In the genomic region with DNA sequence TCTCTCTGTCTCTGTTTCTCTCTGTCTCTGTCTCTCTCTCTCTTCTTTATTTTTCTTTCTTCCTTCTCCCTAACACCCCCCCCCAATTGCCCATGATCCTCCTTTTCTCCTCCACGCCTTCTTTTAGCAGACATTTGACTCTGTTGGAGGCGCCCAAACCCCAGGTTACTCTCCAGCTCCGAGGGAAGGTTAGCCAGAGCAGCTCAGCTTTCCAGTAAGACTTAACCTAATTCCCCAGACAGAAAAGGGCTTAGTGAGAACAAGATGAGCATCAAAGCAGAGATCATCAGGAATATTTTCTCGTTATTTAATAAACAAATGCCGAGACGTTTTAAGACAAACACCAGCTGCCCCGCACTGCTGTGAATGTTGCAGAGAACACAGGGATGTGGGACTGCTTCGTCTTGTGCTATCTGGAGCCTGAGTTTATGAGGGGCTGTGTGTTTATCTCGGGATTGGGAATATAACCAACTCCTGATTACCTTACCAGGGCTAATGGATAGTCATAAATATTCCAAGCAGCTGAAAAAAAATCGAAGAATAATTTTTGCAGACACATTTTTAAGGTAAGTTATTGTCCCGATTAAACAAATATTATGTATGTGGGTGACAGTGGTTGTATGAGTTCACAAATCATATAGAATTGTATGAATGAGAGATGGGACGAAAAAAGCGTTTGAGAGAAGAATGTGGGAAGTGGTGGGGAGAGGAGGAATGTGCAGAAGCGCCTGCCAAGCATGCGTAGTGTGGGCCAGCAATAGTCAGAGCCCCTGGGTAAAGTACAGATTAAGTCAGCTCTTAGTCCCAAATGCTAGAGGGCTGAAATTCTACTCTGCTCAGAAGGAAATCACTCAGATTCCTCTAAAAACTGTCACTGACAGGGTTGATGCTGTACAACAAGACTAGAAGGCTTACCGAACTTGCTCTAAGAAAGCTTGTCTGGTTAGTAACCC, we compare ENCODE assay signal across 17 mouse cellular contexts. TPM values are rescaled to one million over a fixed set of nuclear protein-coding genes. Genes with fewer than 3 reads are reported as not detected.
DNase-seq lines count a peak whose midpoint lies in the region; ATAC-seq and TF ChIP-seq lines count a peak whose summit lies in the region.
"Had no signal": no experiment of that assay in that cellular context is flagged by ENCODE, and none has a peak within 500 bp of the region (broad histone marks: within the 10 kb centered on the region; RNA-seq: fewer than 3 reads in every experiment).

No protein-coding gene starts in this region.

- H3K27ac ChIP-seq in heart, embryonic 12.5 days (ENCODE audit: poor library complexity, severe bottlenecking): no peak overlapping the region
- H3K27ac ChIP-seq in midbrain, embryonic 16.5 days (ENCODE audit: low read length): no peak overlapping the region
- H3K27ac ChIP-seq in midbrain, embryonic 14.5 days (replicated peaks; ENCODE audit: low read depth, low read length): no peak overlapping the region
- H3K27ac ChIP-seq in stomach, postnatal 0 days (replicated peaks): no peak overlapping the region
- H3K27ac ChIP-seq: hindbrain, postnatal 0 days; neural tube, embryonic 15.5 days had no signal

- no peak for TF ChIP-seq EP300 in stomach, postnatal 0 days (optimal IDR thresholded peaks at IDR 0.05)

- 60% methylated on average over 16 of the region's 16 CpGs for WGBS in heart, embryonic 12.5 days
- 57% methylated on average over 16 of the region's 16 CpGs for WGBS in midbrain, embryonic 16.5 days
- 67% methylated on average over 16 of the region's 16 CpGs for WGBS in midbrain, embryonic 14.5 days
- 36% methylated on average over 16 of the region's 16 CpGs for WGBS in stomach, postnatal 0 days

- H3K36me3 ChIP-seq in heart, embryonic 12.5 days: no peaks in the 10 kb centered on the region
- H3K36me3 ChIP-seq in midbrain, embryonic 16.5 days (ENCODE audit: control insufficient read depth, insufficient read depth, low read length): no peaks in the 10 kb centered on the region
- no peaks in the 10 kb centered on the region for H3K36me3 ChIP-seq in midbrain, embryonic 14.5 days (ENCODE audit: control insufficient read depth, insufficient read depth, low read length)
- no peaks in the 10 kb centered on the region for H3K36me3 ChIP-seq in stomach, postnatal 0 days (ENCODE audit: control insufficient read depth, insufficient read depth, low read length)
- H3K36me3 ChIP-seq: G1E; neural tube, embryonic 15.5 days had no signal

- TF ChIP-seq CTCF in stomach, postnatal 0 days (IDR thresholded peaks at IDR 0.05; ENCODE audit: low read depth): no peak

- no peak overlapping the region for H3K4me3 ChIP-seq in heart, embryonic 12.5 days
- H3K4me3 ChIP-seq in midbrain, embryonic 16.5 days (ENCODE audit: low read depth, low read length): no peak overlapping the region
- no peak overlapping the region for H3K4me3 ChIP-seq in midbrain, embryonic 14.5 days (replicated peaks; ENCODE audit: low read depth, low read length)
- H3K4me3 ChIP-seq in stomach, postnatal 0 days (ENCODE audit: low read depth, low read length): no peak overlapping the region
- H3K4me3 ChIP-seq: erythroblast, embryonic 14.5 days; neural tube, embryonic 15.5 days had no signal

- no peak overlapping the region for H3K4me2 ChIP-seq in heart, embryonic 12.5 days
- no peak overlapping the region for H3K4me2 ChIP-seq in midbrain, embryonic 16.5 days (ENCODE audit: low read length)
- H3K4me2 ChIP-seq in midbrain, embryonic 14.5 days (ENCODE audit: low read length): no peak overlapping the region
- 0 out of 2 replicates have a peak overlapping the region, but pooled peaks have one; percentile 3 for H3K4me2 ChIP-seq in stomach, postnatal 0 days (replicated peaks; ENCODE audit: low read depth)
- H3K4me2 ChIP-seq: neural tube, embryonic 15.5 days had no signal

- H3K9ac ChIP-seq in heart, embryonic 12.5 days: no peak overlapping the region
- H3K9ac ChIP-seq in midbrain, embryonic 16.5 days (ENCODE audit: low read depth, low read length): no peak overlapping the region
- H3K9ac ChIP-seq in midbrain, embryonic 14.5 days (replicated peaks; ENCODE audit: low read length): no peak overlapping the region
- no peak overlapping the region for H3K9ac ChIP-seq in stomach, postnatal 0 days (ENCODE audit: low read length)
- H3K9ac ChIP-seq: neural tube, embryonic 15.5 days had no signal

- H3K4me1 ChIP-seq in heart, embryonic 12.5 days (replicated peaks): peaks cover 19% of the 10 kb centered on the region
- H3K4me1 ChIP-seq in midbrain, embryonic 16.5 days (ENCODE audit: control insufficient read depth, insufficient read depth, low read length): peaks cover 3% of the 10 kb centered on the region; the same call in 1 of the 2 replicates
- no peaks in the 10 kb centered on the region for H3K4me1 ChIP-seq in midbrain, embryonic 14.5 days (ENCODE audit: control insufficient read depth, insufficient read depth, low read length)
- no peaks in the 10 kb centered on the region for H3K4me1 ChIP-seq in stomach, postnatal 0 days (replicated peaks; ENCODE audit: control insufficient read depth, insufficient read depth)

- no peaks in the 10 kb centered on the region for H3K9me3 ChIP-seq in heart, embryonic 12.5 days (replicated peaks)
- no peaks in the 10 kb centered on the region for H3K9me3 ChIP-seq in midbrain, embryonic 16.5 days (replicated peaks; ENCODE audit: control insufficient read depth, low read length, poor library complexity, severe bottlenecking)
- H3K9me3 ChIP-seq in midbrain, embryonic 14.5 days (ENCODE audit: control insufficient read depth, low read length): no peaks in the 10 kb centered on the region
- no peaks in the 10 kb centered on the region for H3K9me3 ChIP-seq in stomach, postnatal 0 days (ENCODE audit: control insufficient read depth, low read length)
- H3K9me3 ChIP-seq: G1E; neural tube, embryonic 15.5 days had no signal

- intact Hi-C loops in heart, postnatal 10 days (cut with DNase I): loop anchor here (2.0 to 10.0 kb wide), 4 partner anchors 178 to 600 kb away; no protein-coding TSS in a partner anchor

- H3K27me3 ChIP-seq in heart, embryonic 12.5 days (replicated peaks): no peaks in the 10 kb centered on the region
- H3K27me3 ChIP-seq in midbrain, embryonic 16.5 days (ENCODE audit: control insufficient read depth, insufficient read depth, low read depth, low read length): no peaks in the 10 kb centered on the region
- no peaks in the 10 kb centered on the region for H3K27me3 ChIP-seq in midbrain, embryonic 14.5 days (ENCODE audit: control insufficient read depth, insufficient read depth, low read length)
- H3K27me3 ChIP-seq in stomach, postnatal 0 days (ENCODE audit: control insufficient read depth, insufficient read depth, low read length): no peaks in the 10 kb centered on the region
- H3K27me3 ChIP-seq: neural tube, embryonic 15.5 days had no signal

- ATAC-seq in heart, embryonic 12.5 days (ENCODE audit: insufficient number of reproducible peaks, low FRiP score): no peak
- ATAC-seq in midbrain, embryonic 16.5 days: peak; percentile 40; the same call in 1 of the 2 replicates
- ATAC-seq in midbrain, embryonic 14.5 days (ENCODE audit: low FRiP score, low TSS enrichment): no peak
- peak; percentile 38; the same call in 1 of the 2 replicates for ATAC-seq in stomach, postnatal 0 days (ENCODE audit: low FRiP score, low TSS enrichment)
- ATAC-seq: hindbrain, postnatal 0 days had no signal

- DNase-seq in heart, postnatal 10 days: peak; percentile 30 to 36
- DNase-seq in midbrain, embryonic 14.5 days: no peak
- peak; percentile 39 for DNase-seq in lung, postnatal 14 days
- no peak for DNase-seq in stomach, postnatal 0 days (ENCODE audit: low spot score)
- no peak for DNase-seq in embryo, embryonic 11 days
- DNase-seq in layer of hippocampus, adult 18-20 months (ENCODE audit: low spot score in 2 of 2): no peak
- DNase-seq: cerebellum, adult 11-12 months; liver; right cerebral cortex, postnatal 14 days; thymus, postnatal 25 days had no signal

RNA-seq across cellular contexts. Expression of a gene that starts 44.2 kb away (rescaled TPM):
- total RNA-seq in heart, postnatal 10 days (2021): 10 to 100 TPM; 15.4 to 16.6 TPM
- polyA plus RNA-seq in heart, embryonic 12.5 days (2016; fragmentation: Nextera tagmentation; extraction: Ambion mirVana): 9.1 and 10.2 TPM in 2 replicates
- 8.2 and 8.3 TPM in 2 replicates for polyA plus RNA-seq in midbrain, embryonic 16.5 days (2015; fragmentation: Nextera tagmentation; extraction: Ambion mirVana)
- polyA plus RNA-seq in midbrain, embryonic 14.5 days (2014; fragmentation: Nextera tagmentation; extraction: Ambion mirVana): 1.7 and 8.4 TPM in 2 replicates
- polyA plus RNA-seq in stomach, postnatal 0 days (2015; fragmentation: Nextera tagmentation; extraction: Ambion mirVana): 6.6 and 6.7 TPM in 2 replicates
- 1 to 10 TPM; 1.9 to 2.0 TPM for total RNA-seq in layer of hippocampus, adult 18-20 months (2021)
- total RNA-seq: monocyte, adult 5-6 weeks had no signal
- polyA plus RNA-seq: erythroblast, embryonic 14.5 days; G1E had no signal

Comparison
In these comparisons a context has a peak if more than half of its experiments do, and no peak if none do; other contexts are left out.
1. ATAC-seq: peak in midbrain, embryonic 16.5 days (single experiment) and stomach, postnatal 0 days (single experiment); none in heart, embryonic 12.5 days (single experiment) and midbrain, embryonic 14.5 days (single experiment).
2. DNase-seq: peak in heart, postnatal 10 days (2 of 2) and lung, postnatal 14 days (single experiment); none in midbrain, embryonic 14.5 days (single experiment), stomach, postnatal 0 days (single experiment), embryo, embryonic 11 days (single experiment) and layer of hippocampus, adult 18-20 months (0 of 2).